Mouse (Mus musculus) ES-E14 (cell line): ENCODE results near the gene Hivep3. TPM values are rescaled to one million over a fixed set of nuclear protein-coding genes. Genes with fewer than 3 reads are reported as not detected.

Experiments
- DNase-seq: peaks from one replicate; pipeline ENCODE4 v3.0.0-alpha.2; 2013; ENCODE audit warnings: low read depth, low spot score
- H3K27ac ChIP-seq: 2 replicates; pipeline ENCODE4 v1.5.1; 2012; ENCODE audit warnings: low read depth, mild to moderate bottlenecking, low read length, moderate library complexity, mixed read lengths; ENCODE audit not compliant: poor library complexity, insufficient read depth, severe bottlenecking
- H3K36me3 ChIP-seq: 2 replicates; pipeline ENCODE4 v1.6.1; 2012; ENCODE audit warnings: mild to moderate bottlenecking, low read length, moderate library complexity, mixed read lengths; ENCODE audit not compliant: control insufficient read depth, poor library complexity, insufficient read depth, severe bottlenecking
- H3K4me1 ChIP-seq, 2 experiments: fragments of 150-350 bp in 1 of 2; sonication (generic) in 1 of 2; 2 replicates each; pipeline ENCODE4 v1.6.1; 2012; ENCODE audit warnings: low read length in 2 of 2, mild to moderate bottlenecking in 1 of 2, mixed read lengths in 1 of 2; ENCODE audit not compliant: control insufficient read depth in 2 of 2, insufficient read depth in 2 of 2, poor library complexity in 1 of 2
- H3K4me3 ChIP-seq, 2 experiments: fragments of 150-350 bp in 1 of 2; sonication (generic) in 1 of 2; 2 replicates each; pipeline ENCODE4 v1.5.1; 2012; ENCODE audit warnings: low read length in 2 of 2, low read depth in 1 of 2, mild to moderate bottlenecking in 1 of 2, mixed read lengths in 1 of 2; ENCODE audit not compliant: insufficient read depth in 1 of 2, poor library complexity in 1 of 2, severe bottlenecking in 1 of 2
- H3K9ac ChIP-seq: 2 replicates; pipeline ENCODE4 v1.6.1; 2012; ENCODE audit warnings: low read depth, mild to moderate bottlenecking, low read length, mixed read lengths; ENCODE audit not compliant: poor library complexity, insufficient read depth, severe bottlenecking
- H3K9me3 ChIP-seq: fragments of 150-350 bp; sonication (generic); 2 replicates; pipeline ENCODE4 v1.6.1; 2012; ENCODE audit warnings: low read depth, mild to moderate bottlenecking, low read length; ENCODE audit not compliant: control insufficient read depth, insufficient read depth
- CHD2 ChIP-seq: IDR thresholded peaks from 2 replicates; pipeline ENCODE4 v1.6.1; 2014; ENCODE audit warnings: mild to moderate bottlenecking, low read depth, low read length, inconsistent platforms
- HCFC1 ChIP-seq: IDR thresholded peaks from 2 replicates; pipeline ENCODE4 v1.6.1; 2012; ENCODE audit warnings: low read length, inconsistent platforms, borderline replicate concordance; ENCODE audit not compliant: insufficient read depth
- MAFK ChIP-seq: IDR thresholded peaks from 2 replicates; pipeline ENCODE4 v1.6.1; 2014; ENCODE audit warnings: mild to moderate bottlenecking, low read depth, low read length, inconsistent platforms; ENCODE audit not compliant: insufficient read depth
- ZC3H11A ChIP-seq: IDR thresholded peaks from 2 replicates; pipeline ENCODE4 v1.6.1; 2012; ENCODE audit warnings: low read depth, mild to moderate bottlenecking, inconsistent platforms, low read length, borderline replicate concordance
- ZNF384 ChIP-seq: IDR thresholded peaks from 2 replicates; pipeline ENCODE4 v1.6.1; 2012; ENCODE audit warnings: low read depth, low read length, inconsistent platforms
- in situ Hi-C, 2 experiments: fragments of 600-800 bp; cut with MboI; formaldehyde crosslinking; loops; one replicate each; pipeline ENCODE4 v1.15.1; 2025; ENCODE audit warnings: low sequenced_read_pairs in 2 of 2, inconsistent platforms in 1 of 2; ENCODE audit not compliant: unreplicated experiment in 2 of 2
- total RNA-seq: library from RNA; depleted of rRNA; stranded (reverse); fragments of 300-350 nt; gene quantifications from 2 replicates; pipeline ENCODE4 v1.2.3, GENCODE M21; 2012

Gene Hivep3
- total RNA-seq, 1 experiment = 1.4 TPM

GRCm38 (mm10) chr4:119876535-119877160 is 143.1 kb downstream of the Hivep3 start:
- in situ Hi-C loops = no loop called here
- no peak for DNase-seq
- Histone ChIP-seq H3K4me1 (no peaks in the 10 kb centered on the region), H3K9me3 (no peaks in the 10 kb centered on the region), H3K27ac (no peak overlapping the region), H3K4me3 (no peak overlapping the region), H3K9ac (no peak overlapping the region), H3K36me3 (no peaks in the 10 kb centered on the region)
- TF ChIP-seq HCFC1 = no peak
- no peak for TF ChIP-seq ZC3H11A
- no peak for TF ChIP-seq CHD2
- no peak for TF ChIP-seq MAFK
- no peak for TF ChIP-seq ZNF384

- no peaks in the 10 kb centered on the region for H3K9me3 ChIP-seq
- in situ Hi-C loops = no loop called here
These were observed 144.6 kb downstream of the Hivep3 start for GRCm38 (mm10) chr4:119878218-119878617.

DNA sequence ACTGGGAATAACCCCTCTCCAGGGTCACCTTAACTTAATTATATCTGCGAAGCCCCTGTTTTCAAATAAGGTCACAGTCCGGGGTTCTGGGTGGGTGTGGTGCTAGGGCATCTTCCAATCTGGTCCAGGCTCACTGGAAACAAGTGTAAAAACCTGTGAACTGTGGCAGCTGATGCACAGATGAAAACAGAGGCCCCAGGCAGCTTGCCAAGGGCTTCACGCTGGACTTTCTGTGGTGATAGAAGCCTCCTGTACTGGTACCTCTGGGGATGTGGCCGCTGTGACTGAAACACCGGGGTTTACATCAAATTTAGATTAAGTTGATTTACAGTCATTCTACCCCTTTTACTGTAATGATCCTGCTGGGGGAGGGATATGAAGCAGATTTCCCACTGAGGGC is 146.1 kb downstream of the Hivep3 start:
- Histone ChIP-seq H3K4me1 (no peaks in the 10 kb centered on the region), H3K36me3 (no peaks in the 10 kb centered on the region), H3K9ac (no peak overlapping the region), H3K9me3 (no peaks in the 10 kb centered on the region), H3K4me3 (no peak overlapping the region), H3K27ac (no peak overlapping the region)
- no peak for TF ChIP-seq ZNF384
- no peak for DNase-seq
- in situ Hi-C loops = no loop called here

More at GRCm38 (mm10) chr4:119878218-119878617, 144.6 kb downstream of the Hivep3 start:
- Histone ChIP-seq H3K36me3 (no peaks in the 10 kb centered on the region), H3K27ac (no peak overlapping the region), H3K9ac (no peak overlapping the region), H3K4me3 (no peak overlapping the region), H3K4me1 (no peaks in the 10 kb centered on the region)
- DNase-seq = no peak
- TF ChIP-seq CHD2 = no peak
- no peak for TF ChIP-seq ZC3H11A
- TF ChIP-seq ZNF384 = no peak
- TF ChIP-seq HCFC1 = no peak
- TF ChIP-seq MAFK = no peak

GRCm38 (mm10) chr4:119880270-119880669 is 146.7 kb downstream of the Hivep3 start:
- Histone ChIP-seq H3K9ac (no peak overlapping the region), H3K36me3 (no peaks in the 10 kb centered on the region), H3K27ac (no peak overlapping the region), H3K4me1 (no peaks in the 10 kb centered on the region), H3K4me3 (no peak overlapping the region), H3K9me3 (no peaks in the 10 kb centered on the region)
- no peak for TF ChIP-seq ZC3H11A
- TF ChIP-seq ZNF384 = no peak
- no peak for TF ChIP-seq HCFC1
- no peak for TF ChIP-seq CHD2
- no peak for TF ChIP-seq MAFK
- no peak for DNase-seq
- in situ Hi-C loops = no loop called here

- no peak for DNase-seq
- H3K36me3 ChIP-seq = no peaks in the 10 kb centered on the region
- no peaks in the 10 kb centered on the region for H3K4me1 ChIP-seq
- TF ChIP-seq HCFC1 = no peak
- no peak for TF ChIP-seq CHD2
- TF ChIP-seq ZNF384 = no peak
- no peak for TF ChIP-seq MAFK
- no peak for TF ChIP-seq ZC3H11A
- in situ Hi-C loops = no loop called here
- H3K4me3 ChIP-seq = no peak overlapping the region
- no peak overlapping the region for H3K9ac ChIP-seq
- H3K9me3 ChIP-seq = no peaks in the 10 kb centered on the region
- no peak overlapping the region for H3K27ac ChIP-seq
These were observed 147.7 kb downstream of the Hivep3 start for GRCm38 (mm10) chr4:119881292-119881691.
